Mouse (Mus musculus): ENCODE data around the gene Arf4. TPM values are rescaled to one million over a fixed set of nuclear protein-coding genes. Genes with fewer than 3 reads are reported as not detected.
"Not testable (repeated sequence)": the region's sequence is repeated elsewhere in the genome, so short reads cannot be mapped to it uniquely, and the experiment has no call there.

Gene Arf4
- polyA plus RNA-seq, 2 experiments = 51.2 to 140 TPM

- WGBS (ENCODE audit: insufficient replicate concordance) = under 1% methylated on average over 73 of the region's 73 CpGs
- Histone ChIP-seq H3K4me1 (replicated peaks; ENCODE audit: control insufficient read depth in 2 of 2, insufficient read depth in 2 of 2, low read length in 1 of 2) (peaks cover 12 to 21% of the 10 kb centered on the region in 2 experiments; a peak in 3 of 4 replicates), H3K27ac (peak overlapping the region; percentile 85)
Observed at GRCm38 (mm10) chr14:26668371-26669291, 30.8 kb downstream of the Arf4 start.

GRCm38 (mm10) chr14:26669292-26670073, 31.6 kb downstream of the Arf4 start, which contains the start of gene Pde12:
TSS of gene Pde12 (minus strand) at chr14:26669883.
- H3K27ac ChIP-seq = peak within 1 kb of the TSS; percentile 85

More at GRCm38 (mm10) chr14:26668371-26669291, 30.8 kb downstream of the Arf4 start:
- H3K9ac ChIP-seq (replicated peaks) = peak overlapping the region; percentile 72
- peak; percentile 58 for ATAC-seq (ENCODE audit: insufficient read depth)
- peak overlapping the region; percentile 68 to 95 for H3K4me3 ChIP-seq (ENCODE audit: insufficient read depth in 1 of 2, low read depth in 2 of 2, low read length in 2 of 2)
- peaks cover 20% of the 10 kb centered on the region for H3K36me3 ChIP-seq (replicated peaks; ENCODE audit: control insufficient read depth, insufficient read depth, low read depth)
- peak overlapping the region; percentile 76 for H3K4me2 ChIP-seq (ENCODE audit: low read depth)
- DNase-seq (ENCODE audit: low read depth in 3 of 3, low spot score in 3 of 3) = peak in 2 of 3 experiments; percentile 41 to 52
- no peaks in the 10 kb centered on the region for H3K9me3 ChIP-seq (ENCODE audit: control insufficient read depth, low read length)
- H3K27me3 ChIP-seq (ENCODE audit: control insufficient read depth, insufficient read depth, low read length) = no peaks in the 10 kb centered on the region
- peak; percentile 37 for TF ChIP-seq CTCF (IDR thresholded peaks at IDR 0.05; ENCODE audit: low read depth)
- TF ChIP-seq EP300 (IDR thresholded peaks at IDR 0.05; ENCODE audit: low read depth) = no peak

GRCm38 (mm10) chr14:26670964-26671363, 33.1 kb downstream of the Arf4 start:
- peak overlapping the region; percentile 85; the same call in 1 of the 2 replicates for H3K27ac ChIP-seq
- ATAC-seq (ENCODE audit: insufficient read depth) (no peak), DNase-seq (ENCODE audit: low read depth in 3 of 3, low spot score in 3 of 3) (peak in 1 of 3 experiments; percentile 35)
- H3K9me3 ChIP-seq (ENCODE audit: control insufficient read depth, low read length) = no peaks in the 10 kb centered on the region
- H3K9ac ChIP-seq (replicated peaks) = no peak overlapping the region
- TF ChIP-seq EP300 (IDR thresholded peaks at IDR 0.05; ENCODE audit: low read depth) (no peak), CTCF (IDR thresholded peaks at IDR 0.05; ENCODE audit: low read depth) (peak; percentile 19; the same call in 1 of the 2 replicates)
- peak overlapping the region in 1 of 2 experiments; percentile 68; a peak in 1 of 4 replicates for H3K4me3 ChIP-seq (ENCODE audit: insufficient read depth in 1 of 2, low read depth in 2 of 2, low read length in 2 of 2)
- peaks cover 5% of the 10 kb centered on the region for H3K36me3 ChIP-seq (replicated peaks; ENCODE audit: control insufficient read depth, insufficient read depth, low read depth)
- H3K27me3 ChIP-seq (ENCODE audit: control insufficient read depth, insufficient read depth, low read length) = no peaks in the 10 kb centered on the region
- H3K4me2 ChIP-seq (ENCODE audit: low read depth) = peak overlapping the region; percentile 76
- peaks cover 23 to 26% of the 10 kb centered on the region in 2 experiments for H3K4me1 ChIP-seq (replicated peaks; ENCODE audit: control insufficient read depth in 2 of 2, insufficient read depth in 2 of 2, low read length in 1 of 2)

More at GRCm38 (mm10) chr14:26669292-26670073, 31.6 kb downstream of the Arf4 start, which contains the start of gene Pde12:
- TF ChIP-seq EP300 (IDR thresholded peaks at IDR 0.05; ENCODE audit: low read depth) = no peak
- TF ChIP-seq CTCF (IDR thresholded peaks at IDR 0.05; ENCODE audit: low read depth) = no peak
- WGBS (ENCODE audit: insufficient replicate concordance) = under 1% methylated on average over 67 of the region's 70 CpGs
- Histone ChIP-seq H3K27me3 (ENCODE audit: control insufficient read depth, insufficient read depth, low read length) (no peaks in the 10 kb centered on the region), H3K4me2 (ENCODE audit: low read depth) (peak within 1 kb of the TSS; percentile 76), H3K9ac (replicated peaks) (peak within 1 kb of the TSS; percentile 72), H3K9me3 (ENCODE audit: control insufficient read depth, low read length) (no peaks in the 10 kb centered on the region), H3K36me3 (replicated peaks; ENCODE audit: control insufficient read depth, insufficient read depth, low read depth) (peaks cover 17% of the 10 kb centered on the region), H3K4me3 (ENCODE audit: insufficient read depth in 1 of 2, low read depth in 2 of 2, low read length in 2 of 2) (peak within 1 kb of the TSS; percentile 68 to 95), H3K4me1 (replicated peaks; ENCODE audit: control insufficient read depth in 2 of 2, insufficient read depth in 2 of 2, low read length in 1 of 2) (peaks cover 13 to 21% of the 10 kb centered on the region in 2 experiments; a peak in 3 of 4 replicates)
- DNase-seq (ENCODE audit: low read depth in 3 of 3, low spot score in 3 of 3) (peak; percentile 84 to 85 (median 85)), ATAC-seq (ENCODE audit: insufficient read depth) (peak; percentile 82)

GRCm38 (mm10) chr14:26671870-26672615, 34.2 kb downstream of the Arf4 start:
- Histone ChIP-seq H3K9ac (replicated peaks) (peak overlapping the region; percentile 23), H3K4me1 (replicated peaks; ENCODE audit: control insufficient read depth in 2 of 2, insufficient read depth in 2 of 2, low read length in 1 of 2) (peaks cover 18 to 24% of the 10 kb centered on the region in 2 experiments), H3K4me3 (ENCODE audit: insufficient read depth in 1 of 2, low read depth in 2 of 2, low read length in 2 of 2) (peak overlapping the region; percentile 1 to 19; a peak in 3 of 4 replicates), H3K4me2 (ENCODE audit: low read depth) (peak overlapping the region; percentile 48)
- H3K36me3 ChIP-seq (replicated peaks; ENCODE audit: control insufficient read depth, insufficient read depth, low read depth); H3K27me3 ChIP-seq (ENCODE audit: control insufficient read depth, insufficient read depth, low read length); ATAC-seq (ENCODE audit: insufficient read depth); H3K27ac ChIP-seq; H3K9me3 ChIP-seq (ENCODE audit: control insufficient read depth, low read length): not testable (repeated sequence)
- DNase-seq (ENCODE audit: low read depth in 3 of 3, low spot score in 3 of 3) = peak in 1 of 3 experiments; percentile 26
- 30% methylated on average over 17 of the region's 17 CpGs for WGBS (ENCODE audit: insufficient replicate concordance)

GRCm38 (mm10) chr14:26674476-26675169, 36.7 kb downstream of the Arf4 start:
- not testable (repeated sequence) for H3K9me3 ChIP-seq (ENCODE audit: control insufficient read depth, low read length); H3K27ac ChIP-seq; H3K36me3 ChIP-seq (replicated peaks; ENCODE audit: control insufficient read depth, insufficient read depth, low read depth); H3K9ac ChIP-seq (replicated peaks); H3K4me2 ChIP-seq (ENCODE audit: low read depth); H3K4me3 ChIP-seq (ENCODE audit: insufficient read depth in 1 of 2, low read depth in 2 of 2, low read length in 2 of 2); ATAC-seq (ENCODE audit: insufficient read depth); DNase-seq (ENCODE audit: low read depth in 3 of 3, low spot score in 3 of 3); H3K27me3 ChIP-seq (ENCODE audit: control insufficient read depth, insufficient read depth, low read length)
- 84% methylated on average over 2 of the region's 2 CpGs for WGBS (ENCODE audit: insufficient replicate concordance)
- H3K4me1 ChIP-seq (replicated peaks; ENCODE audit: control insufficient read depth in 2 of 2, insufficient read depth in 2 of 2, low read length in 1 of 2) = peaks cover 16 to 22% of the 10 kb centered on the region in 2 experiments

All from liver, embryonic 14.5 days (tissue).